Mouse (Mus musculus) MEL-GATA-1-ER (cell line): ENCODE measurements around the gene Col1a2.

Experiments used
- DNase-seq: peaks from one replicate; pipeline ENCODE4 v3.0.0-alpha.2; 2012; ENCODE audit warnings: low read depth; ENCODE audit errors: extremely low read depth

Col1a2 gene

GRCm38 (mm10) chr6:4583485-4583884 lies 78.9 kb downstream of the Col1a2 start:
- DNase-seq = no peak

- no peak for DNase-seq
These were observed 83.3 kb downstream of the Col1a2 start for GRCm38 (mm10) chr6:4587946-4588345.

- DNase-seq = no peak
These were observed 84.1 kb downstream of the Col1a2 start for GRCm38 (mm10) chr6:4588722-4589121.

- DNase-seq = no peak
These were observed 85.5 kb downstream of the Col1a2 start for GRCm38 (mm10) chr6:4590089-4590488.
